Mouse (Mus musculus): ENCODE results near the gene Ccdc78. TPM values are rescaled to one million over a fixed set of nuclear protein-coding genes. Genes with fewer than 3 reads are reported as not detected.

Ccdc78 gene
- polyA plus RNA-seq, 1 experiment from 2014 or later, result 0.33 TPM

GRCm38 (mm10) chr17:25755086-25755485, 31.3 kb upstream of the Ccdc78 start:
- no peaks in the 10 kb centered on the region for H3K27me3 ChIP-seq (replicated peaks; ENCODE audit: control insufficient read depth, insufficient read depth, low read length)
- ATAC-seq (replicated peaks; ENCODE audit: low FRiP score) (no peak), DNase-seq (ENCODE audit: low spot score) (no peak)
- no peak overlapping the region for H3K4me3 ChIP-seq (ENCODE audit: low read depth, low read length)
- no peaks in the 10 kb centered on the region for H3K4me1 ChIP-seq (replicated peaks; ENCODE audit: control insufficient read depth, insufficient read depth, low read length)
- H3K27ac ChIP-seq (ENCODE audit: low read depth, low read length), result no peak overlapping the region
- no peaks in the 10 kb centered on the region for H3K36me3 ChIP-seq (ENCODE audit: control insufficient read depth, insufficient read depth, low read length)
- no peak overlapping the region for H3K9ac ChIP-seq (ENCODE audit: low read depth, low read length)
- no peak overlapping the region for H3K4me2 ChIP-seq
- 70% methylated on average over 4 of the region's 4 CpGs for WGBS
- H3K9me3 ChIP-seq (ENCODE audit: control insufficient read depth, low read length), result no peaks in the 10 kb centered on the region

GRCm38 (mm10) chr17:25755627-25756377, 30.6 kb upstream of the Ccdc78 start:
- Histone ChIP-seq H3K4me2 (no peak overlapping the region), H3K4me1 (replicated peaks; ENCODE audit: control insufficient read depth, insufficient read depth, low read length) (no peaks in the 10 kb centered on the region), H3K27me3 (replicated peaks; ENCODE audit: control insufficient read depth, insufficient read depth, low read length) (no peaks in the 10 kb centered on the region), H3K9me3 (ENCODE audit: control insufficient read depth, low read length) (no peaks in the 10 kb centered on the region), H3K27ac (ENCODE audit: low read depth, low read length) (no peak overlapping the region), H3K9ac (ENCODE audit: low read depth, low read length) (no peak overlapping the region), H3K4me3 (ENCODE audit: low read depth, low read length) (no peak overlapping the region), H3K36me3 (ENCODE audit: control insufficient read depth, insufficient read depth, low read length) (no peaks in the 10 kb centered on the region)
- no peak for ATAC-seq (replicated peaks; ENCODE audit: low FRiP score)
- WGBS, result 31% methylated on average over 4 of the region's 4 CpGs
- no peak for DNase-seq (ENCODE audit: low spot score)

- Histone ChIP-seq H3K36me3 (ENCODE audit: control insufficient read depth, insufficient read depth, low read length) (no peaks in the 10 kb centered on the region), H3K9me3 (ENCODE audit: control insufficient read depth, low read length) (no peaks in the 10 kb centered on the region), H3K9ac (ENCODE audit: low read depth, low read length) (no peak overlapping the region), H3K4me3 (ENCODE audit: low read depth, low read length) (no peak overlapping the region), H3K27ac (ENCODE audit: low read depth, low read length) (no peak overlapping the region), H3K4me1 (replicated peaks; ENCODE audit: control insufficient read depth, insufficient read depth, low read length) (no peaks in the 10 kb centered on the region), H3K27me3 (replicated peaks; ENCODE audit: control insufficient read depth, insufficient read depth, low read length) (no peaks in the 10 kb centered on the region), H3K4me2 (no peak overlapping the region)
- DNase-seq (ENCODE audit: low spot score) (no peak), ATAC-seq (replicated peaks; ENCODE audit: low FRiP score) (no peak)
- WGBS, result 68% methylated on average over 9 of the region's 9 CpGs
These were observed 29.8 kb upstream of the Ccdc78 start for GRCm38 (mm10) chr17:25756378-25757242.

- H3K36me3 ChIP-seq (ENCODE audit: control insufficient read depth, insufficient read depth, low read length), result no peaks in the 10 kb centered on the region
- H3K4me1 ChIP-seq (replicated peaks; ENCODE audit: control insufficient read depth, insufficient read depth, low read length), result no peaks in the 10 kb centered on the region
- H3K27me3 ChIP-seq (replicated peaks; ENCODE audit: control insufficient read depth, insufficient read depth, low read length), result no peaks in the 10 kb centered on the region
- no peak overlapping the region for H3K4me2 ChIP-seq
- no peak overlapping the region for H3K27ac ChIP-seq (ENCODE audit: low read depth, low read length)
- no peak overlapping the region for H3K4me3 ChIP-seq (ENCODE audit: low read depth, low read length)
- DNase-seq (ENCODE audit: low spot score) (no peak), ATAC-seq (replicated peaks; ENCODE audit: low FRiP score) (no peak)
- 62% methylated on average over 3 of the region's 3 CpGs for WGBS
- no peak overlapping the region for H3K9ac ChIP-seq (ENCODE audit: low read depth, low read length)
- H3K9me3 ChIP-seq (ENCODE audit: control insufficient read depth, low read length), result no peaks in the 10 kb centered on the region
These were observed 28.7 kb upstream of the Ccdc78 start for GRCm38 (mm10) chr17:25757691-25758090.

GRCm38 (mm10) chr17:25760148-25760547, 26.2 kb upstream of the Ccdc78 start:
- Histone ChIP-seq H3K27ac (ENCODE audit: low read depth, low read length) (no peak overlapping the region), H3K4me2 (no peak overlapping the region), H3K9me3 (ENCODE audit: control insufficient read depth, low read length) (no peaks in the 10 kb centered on the region), H3K36me3 (ENCODE audit: control insufficient read depth, insufficient read depth, low read length) (no peaks in the 10 kb centered on the region), H3K4me3 (ENCODE audit: low read depth, low read length) (no peak overlapping the region), H3K4me1 (replicated peaks; ENCODE audit: control insufficient read depth, insufficient read depth, low read length) (no peaks in the 10 kb centered on the region), H3K27me3 (replicated peaks; ENCODE audit: control insufficient read depth, insufficient read depth, low read length) (no peaks in the 10 kb centered on the region), H3K9ac (ENCODE audit: low read depth, low read length) (no peak overlapping the region)
- no peak for ATAC-seq (replicated peaks; ENCODE audit: low FRiP score)
- no peak for DNase-seq (ENCODE audit: low spot score)
- 71% methylated on average over 8 of the region's 8 CpGs for WGBS

- H3K9ac ChIP-seq (ENCODE audit: low read depth, low read length), result no peak overlapping the region
- H3K27ac ChIP-seq (ENCODE audit: low read depth, low read length), result no peak overlapping the region
- no peaks in the 10 kb centered on the region for H3K4me1 ChIP-seq (replicated peaks; ENCODE audit: control insufficient read depth, insufficient read depth, low read length)
- DNase-seq (ENCODE audit: low spot score), result no peak
- no peak overlapping the region for H3K4me3 ChIP-seq (ENCODE audit: low read depth, low read length)
- no peaks in the 10 kb centered on the region for H3K9me3 ChIP-seq (ENCODE audit: control insufficient read depth, low read length)
- H3K27me3 ChIP-seq (replicated peaks; ENCODE audit: control insufficient read depth, insufficient read depth, low read length), result 0 out of 2 replicates have a peak, but pooled peaks cover 3% of the 10 kb centered on the region
- WGBS, result 47% methylated on average over 4 of the region's 4 CpGs
- ATAC-seq (replicated peaks; ENCODE audit: low FRiP score), result no peak
- no peak overlapping the region for H3K4me2 ChIP-seq
- H3K36me3 ChIP-seq (ENCODE audit: control insufficient read depth, insufficient read depth, low read length), result no peaks in the 10 kb centered on the region
These were observed 24.8 kb upstream of the Ccdc78 start for GRCm38 (mm10) chr17:25761561-25761970.

- no peak overlapping the region for H3K9ac ChIP-seq (ENCODE audit: low read depth, low read length)
- no peak overlapping the region for H3K4me2 ChIP-seq
- ATAC-seq (replicated peaks; ENCODE audit: low FRiP score), result no peak
- H3K4me1 ChIP-seq (replicated peaks; ENCODE audit: control insufficient read depth, insufficient read depth, low read length), result no peaks in the 10 kb centered on the region
- no peak for DNase-seq (ENCODE audit: low spot score)
- H3K27me3 ChIP-seq (replicated peaks; ENCODE audit: control insufficient read depth, insufficient read depth, low read length), result peaks cover 3% of the 10 kb centered on the region; the same call in 1 of the 2 replicates
- 31% methylated on average over 3 of the region's 3 CpGs for WGBS
- H3K36me3 ChIP-seq (ENCODE audit: control insufficient read depth, insufficient read depth, low read length), result no peaks in the 10 kb centered on the region
- no peaks in the 10 kb centered on the region for H3K9me3 ChIP-seq (ENCODE audit: control insufficient read depth, low read length)
- no peak overlapping the region for H3K27ac ChIP-seq (ENCODE audit: low read depth, low read length)
- no peak overlapping the region for H3K4me3 ChIP-seq (ENCODE audit: low read depth, low read length)
These were observed 23.8 kb upstream of the Ccdc78 start for GRCm38 (mm10) chr17:25762591-25762990.

GRCm38 (mm10) chr17:25765886-25766285, 20.5 kb upstream of the Ccdc78 start:
- ATAC-seq (replicated peaks; ENCODE audit: low FRiP score), result no peak
- Histone ChIP-seq H3K27ac (ENCODE audit: low read depth, low read length) (no peak overlapping the region), H3K9ac (ENCODE audit: low read depth, low read length) (no peak overlapping the region), H3K27me3 (replicated peaks; ENCODE audit: control insufficient read depth, insufficient read depth, low read length) (peaks cover 3% of the 10 kb centered on the region; the same call in 1 of the 2 replicates), H3K9me3 (ENCODE audit: control insufficient read depth, low read length) (no peaks in the 10 kb centered on the region), H3K36me3 (ENCODE audit: control insufficient read depth, insufficient read depth, low read length) (no peaks in the 10 kb centered on the region), H3K4me2 (no peak overlapping the region), H3K4me3 (ENCODE audit: low read depth, low read length) (no peak overlapping the region), H3K4me1 (replicated peaks; ENCODE audit: control insufficient read depth, insufficient read depth, low read length) (no peaks in the 10 kb centered on the region)
- no peak for DNase-seq (ENCODE audit: low spot score)
- 71% methylated on average over 5 of the region's 5 CpGs for WGBS
